Mouse (Mus musculus): ENCODE data around the gene March6. TPM values are rescaled to one million over a fixed set of nuclear protein-coding genes. Genes with fewer than 3 reads are reported as not detected.

March6 gene
- polyA plus RNA-seq, 1 experiment from 2014 or later = 37.6 TPM

GRCm38 (mm10) chr15:31510477-31511405, 20.1 kb downstream of the March6 start:
- Histone ChIP-seq H3K4me2 (ENCODE audit: low read length) (no peak overlapping the region), H3K9ac (ENCODE audit: low read length) (no peak overlapping the region), H3K36me3 (ENCODE audit: control insufficient read depth, insufficient read depth, low read length) (peaks cover 4% of the 10 kb centered on the region), H3K27ac (replicated peaks in 1 of 2; ENCODE audit: control insufficient read depth in 1 of 2, insufficient read depth in 1 of 2, low read depth in 2 of 2, low read length in 2 of 2) (no peak overlapping the region), H3K4me1 (ENCODE audit: control insufficient read depth in 2 of 2, insufficient read depth in 2 of 2, low read length in 2 of 2) (peaks cover 2 to 23% of the 10 kb centered on the region in 2 experiments), H3K4me3 (ENCODE audit: control insufficient read depth in 1 of 2, insufficient read depth in 1 of 2, low read depth in 1 of 2, low read length in 2 of 2) (no peak overlapping the region), H3K27me3 (ENCODE audit: control insufficient read depth, insufficient read depth, low read length) (no peaks in the 10 kb centered on the region), H3K9me3 (ENCODE audit: control insufficient read depth, low read length) (no peaks in the 10 kb centered on the region)
- 51% methylated on average over 7 of the region's 7 CpGs for WGBS
- ATAC-seq (ENCODE audit: insufficient number of reproducible peaks, insufficient read depth, low FRiP score, low read depth) = no peak

- no peak overlapping the region for H3K27ac ChIP-seq (replicated peaks in 1 of 2; ENCODE audit: control insufficient read depth in 1 of 2, insufficient read depth in 1 of 2, low read depth in 2 of 2, low read length in 2 of 2)
- whole genome bisulfite sequencing = 73% methylated on average over 2 of the region's 2 CpGs
- no peaks in the 10 kb centered on the region for H3K9me3 ChIP-seq (ENCODE audit: control insufficient read depth, low read length)
- H3K4me2 ChIP-seq (ENCODE audit: low read length) = no peak overlapping the region
- no peak for ATAC-seq (ENCODE audit: insufficient number of reproducible peaks, insufficient read depth, low FRiP score, low read depth)
- H3K4me1 ChIP-seq (ENCODE audit: control insufficient read depth in 2 of 2, insufficient read depth in 2 of 2, low read length in 2 of 2) = no peaks in the 10 kb centered on the region
- H3K36me3 ChIP-seq (ENCODE audit: control insufficient read depth, insufficient read depth, low read length) = peaks cover 29% of the 10 kb centered on the region
- H3K4me3 ChIP-seq (ENCODE audit: control insufficient read depth in 1 of 2, insufficient read depth in 1 of 2, low read depth in 1 of 2, low read length in 2 of 2) = no peak overlapping the region
- H3K27me3 ChIP-seq (ENCODE audit: control insufficient read depth, insufficient read depth, low read length) = no peaks in the 10 kb centered on the region
- H3K9ac ChIP-seq (ENCODE audit: low read length) = no peak overlapping the region
Measured at GRCm38 (mm10) chr15:31505082-31505481, 25.8 kb downstream of the March6 start.

- no peak for ATAC-seq (ENCODE audit: insufficient number of reproducible peaks, insufficient read depth, low FRiP score, low read depth)
- Histone ChIP-seq H3K36me3 (ENCODE audit: control insufficient read depth, insufficient read depth, low read length) (peaks cover 40% of the 10 kb centered on the region), H3K9me3 (ENCODE audit: control insufficient read depth, low read length) (no peaks in the 10 kb centered on the region), H3K4me3 (ENCODE audit: control insufficient read depth in 1 of 2, insufficient read depth in 1 of 2, low read depth in 1 of 2, low read length in 2 of 2) (no peak overlapping the region), H3K27me3 (ENCODE audit: control insufficient read depth, insufficient read depth, low read length) (no peaks in the 10 kb centered on the region), H3K4me1 (ENCODE audit: control insufficient read depth in 2 of 2, insufficient read depth in 2 of 2, low read length in 2 of 2) (no peaks in the 10 kb centered on the region), H3K27ac (replicated peaks in 1 of 2; ENCODE audit: control insufficient read depth in 1 of 2, insufficient read depth in 1 of 2, low read depth in 2 of 2, low read length in 2 of 2) (no peak overlapping the region), H3K4me2 (ENCODE audit: low read length) (no peak overlapping the region), H3K9ac (ENCODE audit: low read length) (no peak overlapping the region)
- WGBS = 77% methylated on average over 3 of the region's 3 CpGs
Measured at GRCm38 (mm10) chr15:31503447-31503846, 27.4 kb downstream of the March6 start.

GRCm38 (mm10) chr15:31502996-31503395, 27.9 kb downstream of the March6 start:
- Histone ChIP-seq H3K27me3 (ENCODE audit: control insufficient read depth, insufficient read depth, low read length) (no peaks in the 10 kb centered on the region), H3K4me2 (ENCODE audit: low read length) (no peak overlapping the region), H3K4me3 (ENCODE audit: control insufficient read depth in 1 of 2, insufficient read depth in 1 of 2, low read depth in 1 of 2, low read length in 2 of 2) (no peak overlapping the region), H3K36me3 (ENCODE audit: control insufficient read depth, insufficient read depth, low read length) (peaks cover 44% of the 10 kb centered on the region), H3K9me3 (ENCODE audit: control insufficient read depth, low read length) (no peaks in the 10 kb centered on the region), H3K4me1 (ENCODE audit: control insufficient read depth in 2 of 2, insufficient read depth in 2 of 2, low read length in 2 of 2) (no peaks in the 10 kb centered on the region), H3K9ac (ENCODE audit: low read length) (no peak overlapping the region), H3K27ac (replicated peaks in 1 of 2; ENCODE audit: control insufficient read depth in 1 of 2, insufficient read depth in 1 of 2, low read depth in 2 of 2, low read length in 2 of 2) (no peak overlapping the region)
- no peak for ATAC-seq (ENCODE audit: insufficient number of reproducible peaks, insufficient read depth, low FRiP score, low read depth)
- WGBS = 90% methylated on average over 4 of the region's 4 CpGs

- 70% methylated on average over 1 of the region's 1 CpGs for WGBS
- ATAC-seq (ENCODE audit: insufficient number of reproducible peaks, insufficient read depth, low FRiP score, low read depth) = no peak
- Histone ChIP-seq H3K4me2 (ENCODE audit: low read length) (no peak overlapping the region), H3K9ac (ENCODE audit: low read length) (no peak overlapping the region), H3K4me3 (ENCODE audit: control insufficient read depth in 1 of 2, insufficient read depth in 1 of 2, low read depth in 1 of 2, low read length in 2 of 2) (no peak overlapping the region), H3K4me1 (ENCODE audit: control insufficient read depth in 2 of 2, insufficient read depth in 2 of 2, low read length in 2 of 2) (no peaks in the 10 kb centered on the region), H3K27me3 (ENCODE audit: control insufficient read depth, insufficient read depth, low read length) (no peaks in the 10 kb centered on the region), H3K9me3 (ENCODE audit: control insufficient read depth, low read length) (no peaks in the 10 kb centered on the region), H3K36me3 (ENCODE audit: control insufficient read depth, insufficient read depth, low read length) (peaks cover 51% of the 10 kb centered on the region), H3K27ac (replicated peaks in 1 of 2; ENCODE audit: control insufficient read depth in 1 of 2, insufficient read depth in 1 of 2, low read depth in 2 of 2, low read length in 2 of 2) (no peak overlapping the region)
Measured at GRCm38 (mm10) chr15:31502313-31502712, 28.5 kb downstream of the March6 start.

- Histone ChIP-seq H3K36me3 (ENCODE audit: control insufficient read depth, insufficient read depth, low read length) (peaks cover 77% of the 10 kb centered on the region), H3K9me3 (ENCODE audit: control insufficient read depth, low read length) (no peaks in the 10 kb centered on the region), H3K4me2 (ENCODE audit: low read length) (no peak overlapping the region), H3K9ac (ENCODE audit: low read length) (no peak overlapping the region), H3K4me3 (ENCODE audit: control insufficient read depth in 1 of 2, insufficient read depth in 1 of 2, low read depth in 1 of 2, low read length in 2 of 2) (no peak overlapping the region), H3K27me3 (ENCODE audit: control insufficient read depth, insufficient read depth, low read length) (no peaks in the 10 kb centered on the region), H3K4me1 (ENCODE audit: control insufficient read depth in 2 of 2, insufficient read depth in 2 of 2, low read length in 2 of 2) (no peaks in the 10 kb centered on the region), H3K27ac (replicated peaks in 1 of 2; ENCODE audit: control insufficient read depth in 1 of 2, insufficient read depth in 1 of 2, low read depth in 2 of 2, low read length in 2 of 2) (no peak overlapping the region)
- WGBS = 85% methylated on average over 9 of the region's 9 CpGs
- ATAC-seq (ENCODE audit: insufficient number of reproducible peaks, insufficient read depth, low FRiP score, low read depth) = no peak
Measured at GRCm38 (mm10) chr15:31494803-31495202, 36.0 kb downstream of the March6 start.

- no peaks in the 10 kb centered on the region for H3K4me1 ChIP-seq (ENCODE audit: control insufficient read depth in 2 of 2, insufficient read depth in 2 of 2, low read length in 2 of 2)
- peaks cover 77% of the 10 kb centered on the region for H3K36me3 ChIP-seq (ENCODE audit: control insufficient read depth, insufficient read depth, low read length)
- H3K27me3 ChIP-seq (ENCODE audit: control insufficient read depth, insufficient read depth, low read length) = no peaks in the 10 kb centered on the region
- H3K4me3 ChIP-seq (ENCODE audit: control insufficient read depth in 1 of 2, insufficient read depth in 1 of 2, low read depth in 1 of 2, low read length in 2 of 2) = no peak overlapping the region
- H3K9ac ChIP-seq (ENCODE audit: low read length) = no peak overlapping the region
- 75% methylated on average over 3 of the region's 3 CpGs for WGBS
- ATAC-seq (ENCODE audit: insufficient number of reproducible peaks, insufficient read depth, low FRiP score, low read depth) = no peak
- no peaks in the 10 kb centered on the region for H3K9me3 ChIP-seq (ENCODE audit: control insufficient read depth, low read length)
- no peak overlapping the region for H3K27ac ChIP-seq (replicated peaks in 1 of 2; ENCODE audit: control insufficient read depth in 1 of 2, insufficient read depth in 1 of 2, low read depth in 2 of 2, low read length in 2 of 2)
- no peak overlapping the region for H3K4me2 ChIP-seq (ENCODE audit: low read length)
Measured at GRCm38 (mm10) chr15:31494310-31494709, 36.5 kb downstream of the March6 start.
